Mouse (Mus musculus) CH12.LX (cell line): ENCODE data around the gene Ube2o.

Experiments used
- BHLHE40 ChIP-seq: IDR thresholded peaks from 2 replicates; pipeline ENCODE4 v1.6.1; 2011; ENCODE audit warnings: mild to moderate bottlenecking, low read depth, low read length, improper control_type of control experiment
- CTCF ChIP-seq, 2 experiments: IDR thresholded peaks in 1 of 2; conservative IDR thresholded peaks in 1 of 2; 2 replicates each; pipeline ENCODE4 v1.5.1; 2011 to 2012; ENCODE audit warnings: low read depth in 2 of 2, low read length in 2 of 2, improper control_type of control experiment in 1 of 2, inconsistent platforms in 1 of 2, mild to moderate bottlenecking in 1 of 2, moderate library complexity in 1 of 2
- POLR2A ChIP-seq: IDR thresholded peaks from 2 replicates; pipeline ENCODE4 v1.6.1; 2011; ENCODE audit warnings: low read depth, mild to moderate bottlenecking, improper control_type of control experiment, low read length

DNA sequence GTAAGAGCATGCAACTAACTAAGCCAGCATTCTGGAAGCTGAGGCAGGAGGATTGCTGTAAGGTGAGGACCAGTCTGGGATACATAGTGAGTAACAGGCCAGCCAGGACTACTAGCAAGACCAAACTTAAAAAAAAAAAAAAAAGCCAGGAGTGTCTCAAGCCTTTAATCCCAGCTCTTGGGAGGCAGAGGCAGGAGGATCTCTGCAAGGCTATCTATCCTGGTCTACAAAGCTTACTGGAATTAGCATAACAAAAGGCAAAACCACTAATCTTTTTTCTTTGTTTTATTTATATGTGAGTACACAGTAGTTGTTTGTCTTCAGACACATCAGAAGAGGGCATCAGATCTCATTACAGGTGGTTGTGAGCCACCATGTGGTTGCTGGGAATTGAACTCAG, 93.0 kb downstream of the Ube2o start:
- no peak for TF ChIP-seq POLR2A
- no peak for TF ChIP-seq BHLHE40
- TF ChIP-seq CTCF (conservative IDR thresholded peaks at IDR 0.05 in 1 of 2, IDR thresholded peaks at IDR 0.05 in 1 of 2; ENCODE audit: low read depth in 2 of 2, low read length in 2 of 2), result no peak
